Mouse (Mus musculus) lung, adult 18-20 months (tissue): ENCODE measurements around the gene Irgm2.
"Not testable (repeated sequence)": the region's sequence is repeated elsewhere in the genome, so short reads cannot be mapped to it uniquely, and the experiment has no call there.

Source experiments
- DNase-seq, 2 experiments: peaks; one replicate each; pipeline ENCODE4 v3.0.0; 2022; ENCODE audit warnings: mixed read lengths in 2 of 2

The Irgm2 gene

DNA sequence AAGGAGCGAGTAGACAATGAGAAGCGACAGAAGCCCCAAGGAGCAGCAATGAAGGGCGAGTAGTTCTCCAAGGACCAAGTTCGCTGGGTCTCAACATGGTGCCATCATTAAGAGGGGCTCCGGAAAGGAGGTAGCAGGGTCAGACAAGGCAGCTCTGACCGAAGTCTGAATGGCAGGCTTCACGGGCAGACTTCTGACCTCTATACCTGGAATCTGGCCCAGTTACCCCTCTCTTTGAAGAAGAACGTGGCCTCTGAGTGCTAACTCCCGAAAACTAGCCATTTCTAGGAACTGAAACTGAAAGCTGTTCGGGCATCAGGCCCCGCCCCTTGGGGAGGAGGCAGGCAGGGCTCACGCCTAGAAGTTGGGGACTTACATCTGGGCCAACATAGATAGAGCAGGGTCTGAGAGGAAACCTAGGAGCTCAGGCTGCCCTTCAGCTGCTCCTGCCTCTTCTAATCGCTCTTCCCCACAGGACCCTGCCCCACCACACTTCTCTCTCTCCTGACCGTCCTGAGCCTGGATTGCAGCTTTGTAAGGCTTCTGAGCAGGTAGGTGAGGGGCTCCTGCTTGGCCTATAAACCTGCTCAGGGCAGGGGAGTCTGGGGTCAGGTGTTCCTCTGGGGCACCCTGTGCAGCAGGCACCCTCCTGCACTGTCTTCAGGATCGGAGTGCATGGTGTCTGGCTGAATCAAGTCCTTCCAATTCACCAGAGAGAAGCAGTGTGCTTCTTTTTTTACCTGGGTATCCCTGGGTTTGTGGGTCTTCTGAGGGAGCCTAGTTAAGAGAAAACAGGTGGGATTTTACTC is at the start of gene Irgm2, which contains the start of gene Igtp:
TSS of gene Irgm2 (plus strand) at position 390 of the 809 bp plus-strand sequence.
TSS of gene Igtp (plus strand) at position 328 of the 809 bp plus-strand sequence.
- DNase-seq: peak; percentile 88 to 89

DNA sequence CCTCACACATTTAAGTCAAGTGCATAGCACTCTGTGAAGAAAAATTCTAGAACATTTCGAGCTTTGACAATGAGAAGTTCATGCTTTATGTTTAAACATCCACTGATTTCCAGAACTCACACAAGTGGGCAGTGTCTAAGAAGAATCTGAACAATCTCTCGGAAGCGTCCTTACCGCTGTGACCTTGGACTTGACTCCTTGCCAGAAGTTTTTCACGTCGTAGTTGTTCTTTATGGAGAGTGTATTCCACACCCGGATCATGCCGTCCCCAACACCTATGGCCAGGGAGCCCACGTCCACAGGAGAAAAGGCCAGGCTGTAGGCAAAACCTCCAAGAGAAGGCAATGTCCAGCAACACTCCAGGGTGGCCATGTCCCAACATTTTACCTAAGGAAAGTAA is 44.0 kb upstream of the Irgm2 start:
- no peak for DNase-seq

DNA sequence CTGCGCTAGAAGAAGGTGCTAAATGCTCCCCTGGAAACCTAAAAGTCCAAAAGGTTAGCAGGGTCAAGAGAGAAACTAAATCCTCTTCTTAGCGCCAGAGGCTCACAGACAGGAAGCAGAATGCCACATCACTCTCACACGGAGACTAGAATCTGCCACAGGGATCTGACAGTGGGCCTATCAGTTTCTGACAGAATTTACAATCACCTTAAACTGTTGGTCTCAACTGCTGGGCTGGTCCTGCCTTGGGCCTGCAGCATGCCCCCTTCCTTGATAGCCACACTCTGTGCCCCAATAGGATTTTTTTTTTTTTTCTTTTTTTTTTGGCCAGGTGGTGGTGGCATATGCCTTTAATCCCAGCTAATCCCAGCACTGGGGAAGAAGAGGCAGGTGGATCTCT is 42.5 kb upstream of the Irgm2 start:
- DNase-seq: no peak

DNA sequence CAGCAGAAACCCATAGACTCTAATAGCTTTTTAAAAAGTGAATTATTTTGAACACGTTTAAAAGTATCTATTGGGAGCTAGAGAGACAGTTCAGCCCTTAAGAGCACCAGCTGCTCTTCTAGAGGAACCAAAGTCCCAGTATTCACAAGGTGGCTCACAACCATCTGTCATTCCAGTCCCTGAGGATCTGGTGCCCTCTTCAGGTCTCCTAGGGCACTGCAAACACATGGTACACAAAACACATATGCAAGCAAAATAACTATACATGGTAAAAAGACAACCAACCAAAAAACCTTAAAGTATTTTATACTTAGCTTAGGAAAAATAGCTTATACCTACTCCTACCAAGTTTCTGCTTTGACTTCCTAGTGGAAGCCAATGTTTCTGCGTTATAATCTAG is 34.3 kb upstream of the Irgm2 start:
- DNase-seq: no peak

DNA sequence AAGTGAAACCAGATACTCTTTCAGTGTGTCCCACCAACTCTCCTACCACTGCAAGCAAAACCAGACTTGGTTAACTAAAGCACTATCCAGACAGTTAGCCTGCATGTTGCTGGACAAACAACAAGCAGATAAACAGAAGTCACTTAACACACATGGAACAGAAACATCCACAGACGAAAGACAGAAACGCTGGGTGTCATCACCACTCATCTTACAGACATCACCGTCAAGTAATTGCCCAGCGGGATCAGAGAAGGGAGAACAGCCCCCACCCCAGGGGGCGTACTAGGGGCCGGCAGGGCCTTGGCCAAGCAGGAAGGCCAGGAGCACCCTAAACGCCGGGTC is 31.6 kb upstream of the Irgm2 start:
- DNase-seq: no peak

DNA sequence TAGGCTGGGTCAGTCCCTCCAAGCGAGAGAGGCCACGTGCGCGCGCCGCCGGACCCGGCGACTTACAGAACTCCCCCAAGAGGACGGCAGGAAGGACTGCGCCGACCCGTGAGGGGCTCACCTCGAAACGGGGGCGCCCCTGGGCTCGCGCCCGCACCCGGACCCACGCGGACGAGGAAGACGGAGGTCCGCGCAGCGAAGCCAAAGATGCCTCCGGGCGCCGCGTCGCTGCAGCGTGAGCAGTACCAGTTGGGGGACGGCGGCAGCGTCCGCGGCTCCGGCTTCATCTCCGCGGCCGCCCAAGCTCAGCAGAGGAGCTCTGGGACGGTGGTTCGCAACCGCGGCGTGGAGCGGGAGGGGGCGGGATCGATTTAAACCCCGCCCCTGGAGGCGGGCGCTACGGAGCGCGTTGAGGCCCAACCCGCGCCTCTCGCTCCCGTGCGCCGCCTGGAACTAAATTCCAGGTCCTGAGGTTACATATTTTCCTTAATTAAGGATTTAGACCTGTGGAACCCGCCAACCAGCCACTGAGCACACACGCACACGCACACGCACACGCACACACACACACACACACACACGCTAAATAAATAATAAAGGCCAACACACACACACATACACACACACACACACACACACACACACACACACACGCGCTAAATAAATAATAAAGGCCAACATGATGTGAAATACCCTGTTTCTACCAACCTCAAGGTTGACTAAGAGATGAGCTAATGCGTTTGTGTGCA is 31.1 kb upstream of the Irgm2 start, which contains the start of gene Gemin5:
TSS of gene Gemin5 (minus strand) at position 373 of the 749 bp plus-strand sequence.
- DNase-seq: peak; percentile 78 to 80

DNA sequence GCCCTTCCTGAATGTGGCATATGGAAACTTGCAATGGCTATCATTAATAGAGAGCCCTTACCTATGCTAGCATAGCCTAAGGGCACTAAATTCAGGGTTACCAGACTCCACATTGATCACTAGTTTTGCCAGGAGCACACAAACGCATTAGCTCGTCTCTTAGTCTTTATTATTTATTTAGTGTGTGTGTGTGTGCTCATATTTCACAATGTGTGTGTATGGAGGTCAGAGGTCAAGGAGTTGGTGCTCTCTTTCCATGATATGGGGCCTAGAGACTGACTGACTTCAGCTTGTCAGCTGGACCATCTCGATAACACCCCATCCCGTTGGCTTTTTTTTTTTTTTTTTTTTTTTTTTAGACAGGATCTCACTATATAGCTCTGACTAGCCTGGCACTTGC is 29.8 kb upstream of the Irgm2 start:
- no peak for DNase-seq

DNA sequence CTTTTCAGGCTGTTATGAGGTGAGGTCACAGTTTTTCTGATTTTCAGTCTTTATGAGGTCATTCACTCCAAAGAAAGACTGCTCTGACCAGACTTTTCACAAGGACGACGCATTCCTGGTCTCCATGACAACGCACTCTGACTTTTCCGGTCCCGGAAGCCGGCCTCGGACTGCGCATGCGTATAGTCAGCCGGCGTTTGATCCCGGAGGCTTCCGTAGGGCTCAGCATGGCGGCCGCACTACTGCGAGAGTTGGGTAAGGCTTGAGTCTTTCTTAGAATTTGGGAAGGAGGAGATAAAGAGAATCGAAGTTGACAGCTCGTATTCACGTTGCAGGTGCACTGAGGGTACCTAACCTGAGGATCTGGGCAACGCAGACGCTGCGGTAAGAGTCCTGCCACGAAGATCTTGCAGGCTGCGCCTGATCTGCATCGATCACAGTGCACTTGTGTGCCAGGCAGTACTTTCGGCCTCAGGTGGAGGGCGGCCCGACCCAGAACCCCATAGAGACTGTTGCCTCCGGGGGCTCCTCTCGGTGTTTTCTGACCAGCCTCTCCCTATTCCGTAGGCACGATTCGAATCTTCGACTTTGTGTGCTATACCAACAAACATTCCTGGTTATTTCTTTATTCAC is 27.8 kb upstream of the Irgm2 start, which contains the start of gene Mrpl22:
TSS of gene Mrpl22 (plus strand) at position 203 of the 633 bp plus-strand sequence.
- DNase-seq: peak; percentile 95 to 97

DNA sequence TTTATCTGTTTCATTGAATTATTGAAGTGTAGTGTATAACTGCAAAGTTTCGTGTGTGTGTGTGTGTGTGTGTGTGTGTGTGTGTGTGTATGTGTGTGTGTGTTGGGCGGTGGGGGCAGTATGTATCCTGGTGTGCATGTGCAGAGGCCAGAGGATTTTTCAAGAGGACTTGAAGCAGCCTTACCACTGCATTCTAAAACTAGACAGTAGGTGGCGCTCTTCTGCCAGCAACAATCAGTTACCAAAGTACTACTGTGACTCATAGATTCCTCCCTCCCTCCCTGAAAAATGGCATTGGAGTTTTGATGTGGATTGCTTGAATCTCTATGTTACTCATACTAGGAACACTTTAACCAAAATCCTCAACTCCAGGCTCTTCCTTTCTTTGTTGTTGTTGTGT is 19.9 kb upstream of the Irgm2 start:
- peak; percentile 71 to 80 for DNase-seq

DNA sequence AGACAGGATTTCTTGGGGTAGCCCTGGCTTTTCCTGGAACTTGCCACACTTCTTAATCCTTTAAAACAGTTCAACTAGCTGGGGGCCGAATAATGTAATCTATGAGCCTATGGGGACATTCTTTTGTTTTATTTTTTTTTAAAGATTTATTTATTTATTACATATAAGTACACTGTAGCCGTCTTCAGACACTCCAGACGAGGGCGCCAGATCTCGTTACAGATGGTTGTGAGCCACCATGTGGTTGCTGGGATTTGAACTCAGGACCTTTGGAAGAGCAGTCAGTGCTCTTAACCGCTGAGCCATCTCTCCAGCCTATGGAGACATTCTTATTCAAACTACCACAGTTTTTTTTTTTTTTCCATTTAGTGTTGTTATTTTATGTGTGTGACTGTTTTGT is 19.4 kb upstream of the Irgm2 start:
- DNase-seq: not testable (repeated sequence)

DNA sequence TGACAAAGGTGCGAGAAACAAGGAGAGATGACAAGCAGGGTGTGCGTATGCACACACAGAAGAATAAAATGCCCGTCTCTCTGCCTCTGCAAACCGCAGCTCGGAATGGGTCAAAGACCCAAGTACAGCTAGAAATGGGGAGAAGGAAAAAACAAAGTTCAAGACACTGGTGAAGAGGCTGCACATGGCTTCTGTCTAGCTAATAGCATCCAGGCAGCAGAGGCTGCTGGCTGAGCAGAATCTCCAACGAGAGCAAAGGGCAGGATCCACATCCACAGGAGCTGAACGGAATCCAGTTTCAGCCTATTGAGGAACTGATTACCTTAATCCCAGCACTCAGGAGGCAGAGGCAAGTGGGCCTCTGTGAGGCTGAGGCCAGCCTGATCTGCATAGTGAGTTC is 18.7 kb upstream of the Irgm2 start:
- no peak for DNase-seq

DNA sequence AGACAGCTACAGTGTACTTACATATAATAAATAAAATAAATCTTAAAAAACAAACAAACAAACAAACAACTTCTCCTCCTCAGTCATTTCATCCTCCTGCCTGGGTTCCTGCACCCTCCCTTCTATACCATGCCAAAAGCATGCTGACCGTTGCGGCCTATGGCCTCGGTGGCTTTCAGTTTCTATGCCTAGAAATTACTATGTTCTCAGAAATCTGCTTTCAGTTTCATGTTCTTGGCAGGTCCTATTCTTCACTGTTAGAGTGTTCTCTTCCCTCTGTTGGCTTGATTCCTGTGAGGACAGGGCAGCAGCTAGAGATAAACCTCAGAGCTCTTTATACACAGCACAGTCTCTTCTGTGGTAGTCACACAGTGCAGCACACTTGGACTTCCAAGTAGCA is 15.8 kb upstream of the Irgm2 start:
- no peak for DNase-seq

DNA sequence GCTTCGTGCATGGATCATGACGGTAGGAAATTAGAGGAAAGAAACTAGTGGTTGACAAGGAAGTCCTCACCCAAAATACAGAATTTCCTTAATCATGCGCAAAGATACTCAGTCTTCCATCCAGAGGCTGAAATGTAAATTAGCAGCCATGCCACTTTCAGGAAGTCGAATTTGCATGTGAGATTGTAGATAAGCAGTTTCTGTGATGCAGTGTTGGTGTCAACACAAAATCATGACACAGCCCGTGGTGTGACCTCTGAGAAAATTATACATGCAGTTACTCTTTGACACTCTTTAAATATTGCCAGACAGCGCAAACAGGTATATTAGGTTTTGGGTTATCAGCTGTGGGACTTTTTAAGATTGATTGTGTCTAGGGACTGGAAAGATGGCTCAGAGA is 9.7 kb upstream of the Irgm2 start:
- DNase-seq: no peak

DNA sequence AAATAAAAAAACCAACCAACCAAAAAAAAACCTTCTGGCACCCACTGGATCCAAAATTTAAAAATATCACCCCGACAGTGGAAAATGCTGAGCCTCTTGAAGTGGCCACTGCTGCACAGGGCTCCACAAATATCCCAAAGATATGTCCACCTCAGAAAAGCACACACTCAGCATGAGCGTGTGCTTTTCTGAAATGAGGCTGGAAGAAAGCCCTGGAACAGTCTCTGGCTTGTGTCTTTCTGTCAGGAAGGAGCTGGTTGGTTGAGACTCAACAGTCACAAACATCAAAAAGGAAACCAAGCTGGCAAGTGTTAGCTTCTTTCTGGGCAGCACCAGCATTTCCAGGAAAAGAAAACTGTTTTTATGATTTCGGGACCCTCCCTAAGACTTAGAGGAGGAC is 6.1 kb upstream of the Irgm2 start:
- DNase-seq: no peak

DNA sequence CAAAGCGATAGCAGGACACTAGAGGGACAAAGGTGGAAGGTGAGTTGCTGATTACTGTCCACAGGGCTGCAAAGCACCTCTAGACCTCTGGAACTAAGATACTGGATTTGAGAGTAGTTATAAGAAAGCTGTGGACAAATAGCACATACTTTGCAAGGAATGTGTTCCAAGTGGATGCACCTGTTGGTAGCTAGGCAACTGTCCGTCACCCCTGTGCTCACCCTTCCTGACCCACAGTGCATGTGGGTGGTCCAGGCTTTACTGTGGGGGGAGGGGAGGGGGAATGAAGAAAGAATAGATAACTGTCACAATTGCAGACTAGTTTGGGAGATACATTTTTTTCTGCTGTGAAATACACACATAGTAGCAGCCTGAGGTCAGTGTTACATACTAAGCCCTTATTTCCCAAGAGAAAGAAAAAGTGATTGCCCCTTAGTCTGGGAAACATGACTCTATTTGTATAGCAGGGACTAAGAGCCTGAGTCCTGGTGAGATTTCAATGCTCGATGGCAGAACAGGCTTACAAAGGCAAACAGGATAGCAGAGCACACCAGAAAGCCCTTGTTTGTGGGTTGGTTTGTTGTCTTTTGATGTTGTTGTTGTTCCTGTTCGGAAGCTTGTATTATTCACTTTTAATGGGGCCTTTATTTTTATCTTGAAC is 5.4 kb upstream of the Irgm2 start:
- no peak for DNase-seq

DNA sequence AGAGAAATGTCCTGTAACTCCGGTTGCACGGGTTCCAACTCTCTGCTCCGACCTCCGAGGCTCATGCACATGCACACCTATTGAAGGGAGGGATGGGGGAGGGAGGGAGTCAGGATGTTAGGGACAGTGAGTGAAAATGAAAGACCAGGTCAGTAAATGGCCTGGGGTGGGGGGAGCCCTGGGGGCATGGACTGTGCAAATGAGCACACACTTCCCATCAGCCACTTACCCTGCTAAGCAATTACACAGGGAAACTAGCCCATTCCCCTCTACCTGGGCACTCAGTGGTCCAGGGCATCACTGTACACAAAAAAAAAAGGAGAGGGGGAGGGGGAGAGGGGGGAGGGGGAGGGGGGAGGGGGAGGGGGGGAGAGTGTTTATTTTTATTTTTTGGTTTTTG is 755 bp upstream of the Irgm2 start:
- DNase-seq: no peak

DNA sequence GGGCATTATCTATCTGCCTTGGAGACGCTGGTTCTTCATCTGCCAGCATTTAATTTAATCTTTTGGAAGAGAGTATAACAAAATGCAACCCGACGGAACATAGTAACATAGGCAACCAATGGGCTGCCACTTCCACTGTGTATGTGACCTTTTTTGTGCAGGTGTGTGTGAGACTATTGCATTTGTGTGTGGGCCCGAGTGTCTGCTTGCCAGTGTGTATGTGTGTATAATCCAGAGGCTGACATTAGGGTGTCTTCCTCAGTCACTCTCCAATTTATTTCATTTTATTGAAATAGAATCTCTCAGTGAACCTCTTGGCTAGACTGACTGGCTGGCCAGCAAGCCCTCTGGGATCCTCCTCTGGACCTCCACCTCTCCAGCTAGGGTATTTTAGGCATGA is 808 bp downstream of the Irgm2 start:
- no peak for DNase-seq

DNA sequence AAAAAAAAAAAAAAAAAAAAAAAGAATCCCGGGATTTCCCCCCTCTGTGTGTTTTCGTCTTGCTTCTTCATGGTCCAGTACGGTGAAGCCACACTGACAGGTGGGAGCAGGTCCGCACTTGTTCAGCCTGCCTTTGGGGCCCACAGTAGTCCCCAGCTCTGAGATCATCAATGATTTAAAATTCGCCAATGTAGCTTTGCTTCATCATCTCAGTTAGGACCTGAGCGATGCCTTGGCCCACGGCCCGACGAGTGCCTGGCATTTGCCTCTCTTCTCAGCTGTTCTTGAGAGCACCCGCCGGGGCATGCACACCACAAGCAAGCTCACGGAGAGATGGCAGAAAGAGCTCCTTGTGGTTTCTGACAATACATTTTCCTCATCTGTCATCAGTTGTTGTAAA is 1.6 kb downstream of the Irgm2 start:
- no peak for DNase-seq

DNA sequence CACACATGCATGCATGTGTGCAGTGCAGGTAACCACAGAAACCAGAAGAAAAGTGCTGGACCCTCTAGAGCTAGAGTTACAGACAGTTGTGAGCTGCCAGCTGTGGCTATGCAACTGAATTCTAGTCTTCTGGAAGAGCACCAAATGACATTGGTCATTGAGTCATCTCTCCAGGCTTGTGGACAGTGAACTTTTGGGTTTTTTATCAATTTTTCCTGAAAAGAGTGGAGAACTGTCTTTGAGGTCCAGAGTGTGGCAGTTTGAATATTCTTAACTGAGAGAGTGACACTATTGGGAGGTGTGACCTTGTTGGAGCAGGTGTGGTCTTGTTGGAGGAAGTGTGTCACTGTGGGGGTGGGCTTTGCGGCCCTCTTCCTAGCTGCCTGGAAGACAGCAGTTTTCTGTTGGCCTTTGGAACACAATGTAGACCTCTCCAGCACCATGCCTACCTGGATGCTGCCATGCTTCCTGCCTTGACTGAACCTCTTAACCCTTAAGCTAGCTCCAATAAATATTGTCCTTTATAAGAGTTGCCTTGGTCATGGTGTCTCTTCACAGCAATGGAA is 11.0 kb downstream of the Irgm2 start:
- no peak for DNase-seq

DNA sequence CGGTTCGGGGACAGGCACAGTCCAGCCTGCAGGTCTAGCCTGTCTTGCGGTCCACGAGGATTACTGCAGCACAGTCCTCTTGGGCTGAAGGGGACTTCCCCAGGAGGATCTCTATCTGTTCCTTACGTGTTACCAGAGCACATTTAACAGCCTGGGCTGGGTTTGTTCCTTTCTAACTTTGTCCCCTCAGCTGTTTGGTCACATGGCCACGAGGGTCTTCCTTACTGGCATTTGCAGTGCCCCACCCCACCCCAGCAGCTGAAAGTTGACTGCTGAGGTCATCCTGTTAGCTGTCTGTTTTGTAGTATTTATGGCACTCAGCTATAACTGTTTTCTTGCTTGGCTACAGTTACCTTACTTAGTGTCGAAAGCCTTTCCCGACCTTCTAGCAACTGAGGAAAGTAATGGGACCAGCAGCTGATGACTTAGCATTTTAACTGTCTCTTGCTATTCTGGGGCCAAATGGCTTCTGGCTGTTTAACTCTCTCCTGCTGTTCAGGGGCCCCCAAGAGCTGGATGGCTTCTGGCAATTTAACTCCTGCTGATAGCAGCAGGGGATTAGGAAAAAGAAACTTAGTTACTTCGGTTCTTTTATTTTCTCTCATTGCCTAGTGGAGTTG is 11.8 kb downstream of the Irgm2 start:
- no peak for DNase-seq

DNA sequence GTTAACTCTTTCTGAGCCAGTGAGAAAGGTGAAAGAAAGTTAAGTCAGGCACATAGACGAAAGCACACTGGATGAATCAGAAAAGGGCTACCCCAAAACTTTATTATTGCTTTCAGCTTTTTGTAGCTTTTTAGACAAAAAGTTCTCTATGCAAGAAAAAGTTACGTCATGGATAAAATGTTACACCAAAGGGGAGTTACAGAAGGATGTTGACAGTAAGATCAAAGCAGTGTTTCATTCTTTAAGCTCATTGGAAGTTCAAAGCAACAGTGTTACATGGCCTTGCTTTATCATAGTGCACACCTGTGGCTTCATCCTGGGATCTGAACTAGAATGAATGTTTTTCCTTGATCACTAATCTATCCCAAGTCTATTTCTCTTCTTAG is 12.3 kb downstream of the Irgm2 start:
- no peak for DNase-seq

DNA sequence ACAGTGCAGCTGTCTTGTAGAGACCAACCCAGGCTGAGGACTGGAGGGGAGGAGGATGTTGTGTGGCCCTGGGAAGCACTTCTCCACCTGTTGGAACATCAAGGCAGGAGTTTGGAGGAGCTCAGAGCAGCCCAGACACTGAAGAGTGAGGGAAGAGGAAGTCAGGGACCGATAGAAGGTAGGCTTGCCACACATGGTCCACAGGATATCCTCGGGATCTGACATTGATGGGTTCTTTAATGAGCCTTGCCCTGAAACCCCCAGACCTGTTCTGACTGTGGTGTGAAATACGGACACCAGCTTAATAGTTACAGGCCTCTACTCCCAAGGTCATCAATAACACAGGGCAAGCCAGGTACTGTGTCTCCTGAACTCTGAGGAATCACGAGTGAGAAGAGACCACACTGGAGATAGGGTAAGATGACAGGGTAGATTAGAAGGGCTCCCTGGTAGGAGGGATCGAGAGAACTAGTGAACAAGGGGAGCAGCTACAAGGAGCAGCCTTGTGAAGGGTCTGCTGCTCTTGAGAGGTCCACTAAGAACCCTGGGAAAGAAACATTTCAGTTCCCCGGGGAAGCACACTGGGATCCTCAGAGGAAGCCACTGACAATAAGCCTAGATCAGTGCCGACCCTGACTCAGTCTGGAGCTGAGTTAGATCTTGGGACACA is 14.4 kb downstream of the Irgm2 start:
- DNase-seq: no peak
